Mouse (Mus musculus) CD4-positive naive resting alpha-beta T cell, adult 57 days (primary cell): ENCODE results near the gene Tmem41b. TPM values are rescaled to one million over a fixed set of nuclear protein-coding genes. Genes with fewer than 3 reads are reported as not detected.

Experiments
- total RNA-seq: library from RNA; stranded (reverse); gene quantifications from one replicate; pipeline ENCODE4 v1.2.4, GENCODE M21; 2023

The Tmem41b gene
- 45.0 TPM for total RNA-seq

DNA sequence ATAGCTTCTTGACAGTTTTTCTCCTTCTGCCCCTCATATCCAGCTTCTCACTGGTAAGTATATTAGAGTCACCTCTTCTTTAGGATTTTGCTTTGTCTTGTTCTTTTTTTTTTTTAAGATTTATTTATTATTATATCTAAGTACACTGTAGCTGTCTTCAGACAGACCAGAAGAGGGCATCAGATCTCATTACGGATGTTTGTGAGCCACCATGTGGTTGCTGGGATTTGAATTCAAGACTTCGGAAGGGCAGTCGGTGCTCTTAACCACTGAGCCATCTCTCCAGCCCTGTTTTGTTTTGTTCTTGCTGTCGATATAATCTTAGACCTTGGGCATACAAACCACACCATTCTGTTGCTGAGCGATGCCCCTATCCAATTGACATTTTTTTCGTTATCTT is at the start of gene Tmem41b:
TSS of gene Tmem41b (minus strand) at position 155 of the 400 bp plus-strand sequence.

DNA sequence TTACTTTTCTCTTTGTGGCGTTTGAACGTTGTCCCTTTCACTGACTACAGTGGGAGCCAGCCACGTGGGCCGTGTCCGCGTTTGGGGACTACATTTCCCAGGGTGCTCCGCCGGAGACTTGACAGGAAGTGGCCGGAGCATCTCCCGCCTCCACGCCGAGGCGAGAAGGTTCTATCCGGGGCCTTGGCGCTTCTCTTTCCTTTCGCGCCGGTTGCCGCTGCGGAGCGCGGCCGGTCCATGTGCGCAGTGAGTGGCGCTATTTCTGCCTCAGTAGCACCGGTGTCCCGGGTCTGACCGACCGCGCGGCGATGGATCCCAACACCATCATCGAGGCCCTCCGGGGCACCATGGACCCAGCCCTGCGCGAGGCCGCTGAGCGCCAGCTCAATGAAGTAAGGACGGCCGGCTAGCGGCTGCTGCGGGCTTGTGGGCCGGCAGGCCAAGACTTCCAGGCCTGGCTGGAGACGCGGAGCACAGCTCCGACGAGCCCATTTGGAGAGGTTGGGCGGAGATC is 31.4 kb upstream of the Tmem41b start, which contains the start of gene Ipo7:
TSS of gene Ipo7 (plus strand) at position 158 of the 514 bp plus-strand sequence.

DNA sequence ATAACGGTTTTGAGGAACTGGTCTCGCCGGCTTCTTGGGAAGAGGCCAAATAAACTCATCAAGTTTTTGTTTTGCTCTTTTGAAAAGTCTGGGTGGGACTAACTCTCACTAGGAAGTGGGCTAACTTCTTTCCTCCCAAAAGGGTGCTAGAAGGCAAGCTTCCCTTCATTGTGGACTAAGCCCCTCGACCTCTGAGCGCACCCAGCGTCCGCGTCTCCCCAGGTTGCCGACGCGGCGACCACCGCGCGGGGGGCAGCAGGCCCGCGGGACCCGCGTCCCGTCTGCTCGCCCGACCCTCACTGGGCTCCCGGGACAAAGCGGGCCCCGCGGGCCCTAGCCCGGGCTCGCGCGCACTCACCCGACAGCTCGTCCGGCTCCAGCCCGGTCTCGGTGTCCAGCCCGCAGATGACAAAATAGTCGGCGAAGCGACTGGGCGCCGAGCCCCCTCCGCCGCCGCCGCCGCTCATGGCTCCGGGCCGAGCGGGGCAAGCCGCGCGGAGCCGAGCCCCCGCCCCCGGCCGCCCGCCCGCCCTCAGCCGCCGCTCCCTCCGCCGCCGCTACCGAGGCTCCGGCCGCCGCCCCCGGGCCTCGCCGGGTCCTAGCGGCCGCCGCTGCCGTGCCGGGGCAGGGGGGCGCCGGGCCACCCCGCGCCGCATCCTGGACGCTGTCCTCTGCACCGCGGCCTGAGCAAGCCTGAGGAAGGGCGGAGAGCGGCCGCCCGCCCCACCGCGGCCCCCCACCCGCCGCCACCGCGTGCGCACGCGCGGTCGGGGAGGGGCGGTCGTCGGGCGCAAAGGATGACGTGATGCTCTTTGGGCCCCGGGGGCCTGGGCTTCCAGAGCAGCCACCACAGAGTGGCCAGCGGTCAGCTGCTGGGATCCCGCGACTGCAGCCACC is 26.8 kb downstream of the Tmem41b start, which contains the start of gene Dennd5a:
TSS of gene Dennd5a (minus strand) at position 755 of the 897 bp plus-strand sequence.

Other genes with a start within 250 kb of the Tmem41b start
- 35.0 TPM for gene Tmem9b, start 234.1 kb downstream of the Tmem41b start, total RNA-seq
- gene Nrip3, start 204.9 kb downstream of the Tmem41b start, total RNA-seq = 0.18 TPM
- not detected for gene Scube2, start 121.2 kb downstream of the Tmem41b start, total RNA-seq
- gene Dennd5a, start 26.5 kb downstream of the Tmem41b start, total RNA-seq = 25.8 TPM
- gene Ipo7, start 31.3 kb upstream of the Tmem41b start, total RNA-seq = 69.5 TPM
- gene Zfp143, start 74.3 kb upstream of the Tmem41b start, total RNA-seq = 29.8 TPM
- gene Wee1, start 135.1 kb upstream of the Tmem41b start, total RNA-seq = 2.8 TPM
- 22.2 TPM for gene Swap70, start 234.8 kb upstream of the Tmem41b start, total RNA-seq